Mouse (Mus musculus) gastrocnemius, postnatal 10 days (tissue): ENCODE measurements around the gene Tmem267. TPM values are rescaled to one million over a fixed set of nuclear protein-coding genes. Genes with fewer than 3 reads are reported as not detected.
"Not testable (repeated sequence)": the region's sequence is repeated elsewhere in the genome, so short reads cannot be mapped to it uniquely, and the experiment has no call there.

Experiments
- DNase-seq: peaks from one replicate; pipeline ENCODE4 v3.0.0; 2021; ENCODE audit warnings: mixed read lengths
- long read RNA-seq, 2 experiments: library from polyadenylated mRNA; stranded (forward); transcript quantifications; one replicate each; pipeline ENCODE4 v2.0.0; 2021
- total RNA-seq, 2 experiments: library from RNA; stranded (reverse); gene quantifications; 2 replicates each; pipeline ENCODE4 v1.2.3; 2021

The Tmem267 gene
- 10 to 100 TPM in 1 of 2 experiments, 1 to 10 TPM in 1; 8.4 to 10.3 TPM for total RNA-seq
- long read RNA-seq, experiment 1, partial matches to known transcripts: 0 of 1 reads
- long read RNA-seq, experiment 1, other reads (novel, unspliced or antisense): 1 of 1 reads
- long read RNA-seq, experiment 2, partial matches to known transcripts: 0 of 1 reads
- long read RNA-seq, experiment 2, other reads (novel, unspliced or antisense): 0 of 1 reads

- peak; percentile 89 for DNase-seq
Observed at GRCm38 (mm10) chr13:119487880-119488580, at the start of gene Tmem267, which contains the start of gene 3110070M22Rik. Gene Tmem267, plus strand, starts transcription at chr13:119488039. Gene 3110070M22Rik, minus strand, starts transcription at chr13:119488383.

- DNase-seq: no peak
Observed at GRCm38 (mm10) chr13:119442244-119442643, 45.6 kb upstream of the Tmem267 start.

- DNase-seq: no peak
Observed at GRCm38 (mm10) chr13:119453563-119453962, 34.3 kb upstream of the Tmem267 start.

- no peak for DNase-seq
Observed at GRCm38 (mm10) chr13:119455082-119455481, 32.8 kb upstream of the Tmem267 start.

- no peak for DNase-seq
Observed at GRCm38 (mm10) chr13:119456342-119456741, 31.5 kb upstream of the Tmem267 start.

- DNase-seq: no peak
Observed at GRCm38 (mm10) chr13:119461900-119462595, 25.8 kb upstream of the Tmem267 start.

GRCm38 (mm10) chr13:119462596-119463560, 25.0 kb upstream of the Tmem267 start, which contains the start of gene 4833420G17Rik:
Gene 4833420G17Rik, plus strand, starts transcription at chr13:119462768.
- DNase-seq: peak; percentile 88

- no peak for DNase-seq
Observed at GRCm38 (mm10) chr13:119476631-119477030, 11.2 kb upstream of the Tmem267 start.

- DNase-seq: no peak
Observed at GRCm38 (mm10) chr13:119477789-119478188, 10.1 kb upstream of the Tmem267 start.

- DNase-seq: no peak
Observed at GRCm38 (mm10) chr13:119487354-119487753, 485 bp upstream of the Tmem267 start.

GRCm38 (mm10) chr13:119492083-119492482, 4.2 kb downstream of the Tmem267 start:
- DNase-seq: not testable (repeated sequence)

GRCm38 (mm10) chr13:119494938-119495337, 7.1 kb downstream of the Tmem267 start:
- not testable (repeated sequence) for DNase-seq

- peak; percentile 16 for DNase-seq
Observed at GRCm38 (mm10) chr13:119596321-119597211, 108.7 kb downstream of the Tmem267 start.

GRCm38 (mm10) chr13:119598466-119598865, 110.6 kb downstream of the Tmem267 start:
- peak; percentile 14 for DNase-seq

GRCm38 (mm10) chr13:119599066-119599465, 111.2 kb downstream of the Tmem267 start:
- DNase-seq: peak; percentile 21

GRCm38 (mm10) chr13:119599498-119599897, 111.7 kb downstream of the Tmem267 start:
- DNase-seq: not testable (repeated sequence)

GRCm38 (mm10) chr13:119600166-119600565, 112.3 kb downstream of the Tmem267 start:
- DNase-seq: peak; percentile 68

- DNase-seq: peak; percentile 70
Observed at GRCm38 (mm10) chr13:119602688-119603331, 115.0 kb downstream of the Tmem267 start.

GRCm38 (mm10) chr13:119603890-119604289, 116.1 kb downstream of the Tmem267 start:
- DNase-seq: not testable (repeated sequence)

GRCm38 (mm10) chr13:119604322-119604721, 116.5 kb downstream of the Tmem267 start:
- not testable (repeated sequence) for DNase-seq
